Mouse (Mus musculus) mesoderm, embryonic 11.5 days (tissue): ENCODE data around the gene Pnpla8.
"Not testable (repeated sequence)": the region's sequence is repeated elsewhere in the genome, so short reads cannot be mapped to it uniquely, and the experiment has no call there.

Source experiments
- DNase-seq: peaks from one replicate; pipeline ENCODE4 v3.0.0-alpha.2; 2012; ENCODE audit warnings: low read depth, low spot score

The Pnpla8 gene

DNA sequence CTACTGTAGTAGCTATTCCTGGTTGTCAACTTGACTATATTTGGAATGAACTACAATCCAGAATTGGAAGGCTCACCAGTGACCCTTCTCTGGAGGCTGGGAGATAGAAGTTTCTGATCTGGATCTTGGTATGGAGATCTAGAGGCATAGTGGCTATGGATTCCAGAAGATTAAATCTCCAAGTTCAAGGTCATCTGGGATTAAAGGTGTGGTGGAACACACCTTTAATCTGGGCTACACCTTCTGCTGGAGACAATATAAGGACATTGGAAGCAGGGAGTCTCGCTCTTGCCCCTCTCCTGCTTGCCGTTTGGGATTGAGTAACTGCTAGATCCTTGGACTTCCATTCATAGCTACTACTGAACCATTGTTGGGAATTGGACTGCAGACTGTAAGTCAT lies at the start of gene Pnpla8:
Pnpla8 (plus strand) TSS at position 301 of the 400 bp plus-strand sequence.
- DNase-seq = not testable (repeated sequence)

DNA sequence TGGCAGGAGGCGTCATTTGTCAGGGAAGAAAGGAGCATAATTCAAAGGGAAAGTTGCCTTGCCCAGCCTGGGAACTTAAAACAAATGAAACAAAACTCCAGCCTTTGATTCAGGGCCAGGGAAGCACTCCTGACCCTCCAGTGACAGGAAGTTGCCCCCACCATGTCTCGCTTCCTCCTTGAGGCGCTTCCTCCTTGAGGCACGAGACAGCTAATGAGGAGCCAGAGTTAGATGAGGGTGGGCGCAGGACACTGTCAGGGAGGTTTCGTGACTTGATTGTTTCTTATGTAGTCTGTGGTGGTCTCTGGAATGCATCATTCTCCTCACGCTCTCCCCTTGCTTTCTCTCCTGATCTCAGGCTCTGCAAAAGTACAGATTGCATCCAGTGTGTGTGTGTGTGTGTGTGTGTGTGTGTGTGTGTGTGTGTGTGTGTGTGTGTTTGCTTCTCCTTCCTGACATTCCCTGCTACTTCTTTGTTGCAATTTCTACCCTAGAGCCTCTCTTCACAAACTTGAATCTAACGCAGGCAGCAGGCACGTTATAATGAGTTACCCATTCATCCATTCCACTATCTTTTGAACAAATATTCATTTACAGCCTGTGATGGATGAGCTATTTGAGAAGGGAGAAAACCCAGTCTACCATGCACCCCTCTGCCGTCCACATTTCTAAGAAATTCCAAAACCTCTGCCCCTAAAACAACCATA lies 44.7 kb upstream of the Pnpla8 start:
- no peak for DNase-seq

DNA sequence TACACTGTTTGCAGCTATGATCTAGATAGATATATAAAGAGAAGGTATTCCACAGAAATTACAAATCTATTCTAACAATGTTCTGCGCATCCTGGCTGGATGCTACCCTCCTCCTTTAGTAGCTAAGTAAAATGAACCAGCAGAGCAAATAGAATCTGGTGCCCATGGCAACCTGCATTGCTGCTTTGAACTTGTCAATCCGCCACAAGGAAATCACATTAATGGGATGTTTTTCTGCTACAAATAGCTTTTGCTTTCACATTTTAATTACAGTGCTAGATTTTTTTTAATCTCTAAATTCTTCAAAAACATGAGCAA lies 44.2 kb upstream of the Pnpla8 start:
- peak; percentile 13 for DNase-seq

DNA sequence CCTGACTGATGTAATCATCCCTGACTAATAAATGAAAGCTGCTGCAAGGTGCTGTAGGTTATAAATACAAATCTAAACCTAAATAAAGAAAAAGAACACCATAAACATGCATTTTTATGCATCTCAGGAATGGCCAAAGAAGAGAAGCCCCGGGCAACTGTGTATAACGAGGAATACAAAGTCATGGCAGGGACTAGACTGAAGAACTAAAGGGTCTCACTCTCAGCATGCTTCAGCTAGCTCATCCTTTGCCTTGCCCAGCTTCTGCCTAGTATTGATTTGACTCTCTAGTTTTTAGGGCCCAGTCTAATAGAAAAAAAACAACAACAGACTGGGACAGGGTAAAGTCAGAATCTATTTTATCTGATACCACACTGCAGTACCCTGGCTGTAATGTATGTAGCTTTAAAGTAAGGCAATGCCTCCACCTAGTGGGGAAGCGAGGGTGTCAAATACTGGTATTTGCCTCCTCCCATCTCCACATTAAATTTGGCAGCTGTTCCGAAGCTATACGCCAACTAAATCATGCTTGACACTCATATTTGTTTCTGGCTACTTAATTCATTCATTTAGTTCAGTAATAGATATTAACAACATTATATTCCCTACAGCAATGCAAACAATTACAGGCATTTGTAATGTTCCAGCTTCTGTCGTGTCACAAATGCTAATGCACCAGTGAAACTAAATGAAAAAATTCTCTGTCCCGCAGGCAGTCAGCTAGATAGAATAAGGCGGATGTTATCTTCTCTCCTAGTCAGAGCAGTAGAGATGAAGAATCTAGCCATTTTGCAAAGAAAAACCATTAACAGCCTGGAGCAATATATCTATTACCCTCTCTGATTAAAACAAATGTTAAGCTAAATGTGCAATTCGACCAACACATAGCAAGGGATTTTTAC lies 39.8 kb upstream of the Pnpla8 start:
- peak; percentile 59 for DNase-seq

DNA sequence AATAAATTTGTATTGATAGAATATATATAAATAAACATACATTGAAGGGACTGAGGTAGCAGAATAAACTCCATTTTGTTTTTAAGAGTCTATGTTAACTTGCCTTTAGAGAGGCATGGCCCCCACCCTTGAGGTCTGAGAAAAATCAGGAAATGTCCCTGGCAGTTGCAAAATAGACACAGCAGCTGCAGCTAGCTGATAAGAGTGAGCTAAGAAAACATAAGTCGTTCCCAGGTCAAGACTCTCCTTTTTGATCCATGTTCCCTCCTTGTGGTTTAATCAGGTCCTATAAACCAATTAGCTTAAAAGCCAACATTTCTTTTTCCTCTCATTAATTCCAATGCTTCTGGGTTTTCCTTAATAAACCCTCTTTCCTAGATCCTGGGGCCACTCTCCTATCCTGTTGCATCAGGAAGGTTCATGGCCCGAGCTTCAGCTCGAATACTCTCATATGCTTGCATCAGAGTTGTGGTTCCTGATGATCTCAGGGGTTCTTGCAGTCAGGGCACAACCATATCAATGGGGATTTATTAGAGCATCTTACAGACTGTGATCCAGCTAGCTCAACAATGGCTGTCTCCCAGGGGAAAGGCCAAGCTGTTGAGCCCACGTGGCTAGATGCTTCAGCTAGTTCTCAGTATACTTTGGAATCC lies 23.2 kb upstream of the Pnpla8 start:
- DNase-seq = no peak

DNA sequence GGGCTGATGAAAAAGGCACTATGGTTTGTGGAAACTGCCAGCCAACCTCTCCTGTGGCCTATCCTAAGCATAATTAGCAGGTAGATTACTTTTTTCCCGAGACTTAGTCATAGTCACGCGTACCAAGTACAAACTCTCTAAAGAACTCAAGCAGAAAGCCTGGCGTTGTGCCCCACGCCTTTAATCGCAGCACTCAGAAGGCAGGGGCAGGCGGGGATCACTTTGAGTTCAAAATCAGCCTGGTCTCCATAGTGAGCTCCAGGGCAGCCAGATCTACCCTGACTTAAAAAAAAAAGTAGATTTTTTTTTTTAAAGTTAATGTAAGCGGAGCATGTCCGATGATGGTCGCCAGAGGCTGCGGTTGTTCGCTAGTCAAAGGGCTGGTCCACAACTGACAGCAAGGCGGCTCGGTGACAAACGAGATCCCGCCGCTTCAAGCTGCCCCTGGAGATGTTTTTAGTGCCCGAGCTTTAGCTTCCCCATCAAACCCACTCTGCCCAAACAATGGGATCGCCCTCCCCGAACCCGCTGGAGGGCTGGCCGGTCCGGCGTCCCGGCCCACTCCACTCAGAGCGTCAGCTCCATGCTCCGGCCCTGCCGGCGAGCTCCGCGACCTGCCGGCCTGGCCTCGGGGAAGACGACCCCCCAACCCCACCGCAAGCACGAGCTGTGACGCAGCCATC lies 11.9 kb upstream of the Pnpla8 start:
- peak; percentile 54 for DNase-seq

DNA sequence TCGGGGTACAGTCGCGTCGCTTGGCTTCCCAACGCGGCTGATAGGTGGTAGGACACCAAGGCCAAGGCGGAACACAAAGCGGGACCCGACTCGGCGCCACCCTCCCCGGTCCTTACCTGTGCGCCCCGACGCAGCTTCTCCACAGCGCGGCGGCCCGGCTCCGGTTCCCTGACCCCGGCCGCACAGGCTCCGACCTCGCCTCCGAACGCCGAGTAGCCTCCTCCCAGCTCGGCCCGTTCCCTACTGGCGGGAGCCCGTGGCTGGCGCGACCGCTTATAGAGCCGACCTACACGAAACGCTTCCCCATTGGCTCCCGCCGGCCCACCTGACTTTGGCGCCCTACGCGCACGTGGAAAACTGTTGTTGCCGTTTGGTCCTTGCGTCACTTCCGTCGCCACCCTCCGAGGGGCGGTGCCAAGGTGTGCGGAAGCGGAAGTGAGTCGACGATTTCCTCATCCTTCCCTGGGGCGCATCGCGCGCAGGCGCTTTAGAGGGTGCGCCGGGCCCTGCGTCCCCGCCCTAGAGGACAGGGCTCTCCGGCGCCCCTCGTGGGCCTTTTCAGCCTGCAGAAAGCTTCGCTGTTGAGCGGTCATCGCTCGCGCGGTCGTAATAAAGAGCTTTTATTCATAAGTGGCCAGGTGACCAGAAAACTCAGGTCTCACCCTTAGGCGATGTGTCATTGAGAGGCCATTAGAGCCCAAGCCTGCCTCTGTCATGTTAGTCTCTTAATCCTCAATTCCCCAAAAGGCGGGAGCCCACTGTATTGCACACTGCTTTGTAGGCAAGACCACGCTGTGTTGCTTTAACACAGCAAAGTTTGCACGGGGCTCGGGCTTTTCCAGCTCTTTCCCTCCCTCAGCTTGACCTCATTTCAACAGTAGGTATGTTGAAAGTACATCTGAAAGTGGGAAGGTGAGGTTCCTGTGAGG lies 11.1 kb upstream of the Pnpla8 start, which contains the start of gene Dnajb9:
Dnajb9 (minus strand) TSS at position 503 of the 929 bp plus-strand sequence.
- DNase-seq = peak; percentile 100

DNA sequence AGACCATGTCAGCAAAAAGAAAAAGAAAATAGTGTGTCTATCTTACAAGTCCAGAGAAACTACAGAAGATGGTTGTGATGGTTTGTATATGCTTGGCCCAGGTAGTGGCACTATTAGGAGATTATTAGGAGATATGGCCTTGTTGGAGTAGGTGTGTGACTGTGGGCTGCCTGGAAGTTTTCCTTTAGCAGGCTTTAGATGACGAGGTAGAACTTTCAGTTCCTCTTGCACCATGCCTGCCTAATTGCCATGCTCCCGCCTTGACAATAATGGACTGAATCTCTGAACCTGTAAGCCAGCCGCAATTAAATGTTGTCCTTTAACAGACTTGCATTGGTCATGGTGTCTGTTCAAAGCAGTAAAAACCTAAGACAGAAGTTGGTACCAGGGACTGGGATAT lies 9.6 kb upstream of the Pnpla8 start:
- no peak for DNase-seq

DNA sequence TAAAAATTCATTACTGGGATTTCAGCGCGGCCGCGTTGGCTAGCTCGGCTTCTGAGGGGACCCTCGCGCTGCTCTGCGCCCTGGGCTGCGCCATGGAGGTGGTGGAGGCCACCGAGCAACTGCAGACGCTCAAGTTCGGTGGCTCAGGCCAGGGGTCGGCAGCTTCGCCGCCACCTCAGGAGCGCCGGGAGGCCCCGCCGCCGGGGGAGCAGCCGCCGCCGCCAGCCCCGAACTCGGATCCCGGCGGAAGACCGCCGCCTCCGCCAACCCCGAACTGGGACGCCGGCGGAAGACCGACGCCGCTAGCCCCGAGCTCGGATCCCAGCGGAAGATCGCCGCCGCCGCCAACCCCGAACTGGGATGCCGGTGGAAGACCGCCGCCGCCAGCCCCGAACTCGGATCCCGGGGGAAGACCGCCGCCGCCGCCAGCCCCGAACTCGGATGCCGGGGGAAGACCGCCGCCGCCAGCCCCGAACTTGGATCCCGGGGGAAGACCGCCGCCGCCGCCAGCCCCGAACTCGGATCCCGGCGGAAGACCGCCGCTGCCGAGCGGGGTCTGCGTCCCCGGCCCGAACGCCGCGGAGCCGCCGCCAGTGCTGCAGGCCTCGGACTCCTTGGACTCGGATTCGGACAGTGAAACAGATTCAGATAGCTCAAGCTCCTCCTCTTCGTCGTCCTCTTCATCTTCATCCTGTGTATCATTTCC lies 634 bp downstream of the Pnpla8 start:
- peak; percentile 10 for DNase-seq

DNA sequence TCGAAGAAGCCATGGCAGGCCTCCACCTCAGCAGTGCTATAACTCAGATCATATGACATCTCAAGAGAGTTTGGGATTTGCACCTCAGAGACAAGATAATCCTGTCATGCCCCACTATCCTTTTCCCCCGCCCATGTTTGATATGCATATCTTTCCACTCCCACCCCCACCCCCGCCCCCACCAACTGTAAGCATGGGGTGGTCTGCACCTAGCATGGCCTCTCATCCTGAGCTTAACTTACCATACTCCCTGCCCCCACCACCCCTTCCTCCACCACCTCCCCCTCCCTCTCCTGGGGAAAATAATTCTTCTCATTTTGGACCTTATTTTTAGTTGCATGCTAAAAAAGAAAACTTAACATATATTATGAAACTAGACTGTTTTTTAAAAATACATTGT lies 1.9 kb downstream of the Pnpla8 start:
- no peak for DNase-seq

DNA sequence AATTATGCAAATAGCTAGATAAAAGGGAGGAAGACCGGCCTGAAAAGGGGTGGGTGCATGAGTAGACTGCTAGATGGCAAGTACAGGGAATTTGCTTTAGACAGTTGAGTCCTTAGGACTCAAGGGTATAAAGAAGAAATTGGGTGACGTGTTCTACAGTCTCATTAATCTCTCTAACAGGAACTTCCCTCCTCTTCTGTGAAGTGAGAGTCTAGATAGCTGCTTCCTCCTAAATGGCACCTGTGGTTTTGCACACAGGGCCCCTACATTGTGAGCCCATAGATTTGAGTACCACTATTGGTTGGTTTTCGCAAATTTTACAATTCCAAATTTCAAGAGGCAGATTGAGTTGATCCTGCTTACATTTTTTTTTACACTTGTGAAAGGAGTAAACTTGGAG lies 3.5 kb downstream of the Pnpla8 start:
- no peak for DNase-seq

DNA sequence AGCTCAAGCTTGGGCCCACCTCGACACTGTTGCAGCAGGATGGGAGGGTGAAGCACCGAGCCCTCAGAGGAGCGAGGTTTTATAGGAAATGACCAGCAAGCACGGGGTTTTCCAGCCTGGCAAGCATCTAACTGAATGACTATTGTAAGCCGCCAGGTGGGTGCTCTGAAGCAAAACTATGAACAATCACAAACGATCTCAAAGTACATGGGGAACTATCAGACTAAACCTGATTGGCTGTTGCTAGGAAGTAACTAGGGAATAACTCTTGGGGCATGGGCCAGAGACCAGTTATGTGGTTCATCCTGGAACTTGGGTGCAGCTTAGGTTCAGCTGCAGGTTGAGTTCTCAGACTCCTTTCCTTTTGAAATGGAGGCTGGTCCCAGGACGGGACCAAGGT lies 19.9 kb downstream of the Pnpla8 start:
- DNase-seq = no peak

DNA sequence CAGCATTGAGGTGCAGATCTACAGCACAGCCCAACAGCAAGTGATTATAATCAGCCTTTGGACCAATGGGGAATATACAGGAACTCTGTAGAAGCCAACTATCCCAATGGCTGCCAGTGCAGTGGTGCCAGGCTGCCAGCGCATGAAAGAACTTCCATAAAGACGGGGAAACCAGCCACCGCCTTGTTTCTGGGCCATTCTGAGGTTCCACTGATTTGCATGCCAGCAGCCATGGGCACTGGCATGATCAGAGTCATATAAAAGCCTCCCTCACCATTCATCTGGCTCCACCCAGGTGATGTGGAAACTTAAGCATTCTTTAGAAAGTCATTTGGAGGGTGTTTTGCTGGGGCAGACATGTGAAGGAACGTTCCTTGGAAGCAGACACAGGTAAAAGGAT lies 21.2 kb downstream of the Pnpla8 start:
- DNase-seq = no peak

DNA sequence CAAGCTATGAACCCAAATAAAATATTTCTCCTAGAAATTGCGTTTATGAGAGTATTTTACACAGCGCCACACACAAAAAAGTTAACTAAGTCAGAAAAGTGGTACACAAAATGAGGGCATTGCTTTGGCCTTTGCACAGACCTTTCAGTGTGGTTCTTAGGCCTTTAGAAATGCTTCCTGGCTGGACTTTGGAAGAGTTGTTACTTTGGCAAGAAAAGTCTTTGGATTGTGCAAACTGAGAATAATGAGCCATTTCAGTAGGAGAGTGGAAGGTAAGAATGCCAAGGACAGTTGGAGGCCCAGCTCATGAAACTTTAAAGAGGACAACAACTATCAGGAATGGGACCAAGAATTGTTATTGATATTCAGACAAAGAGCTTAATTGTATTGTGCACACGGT lies 24.6 kb downstream of the Pnpla8 start:
- DNase-seq = no peak

DNA sequence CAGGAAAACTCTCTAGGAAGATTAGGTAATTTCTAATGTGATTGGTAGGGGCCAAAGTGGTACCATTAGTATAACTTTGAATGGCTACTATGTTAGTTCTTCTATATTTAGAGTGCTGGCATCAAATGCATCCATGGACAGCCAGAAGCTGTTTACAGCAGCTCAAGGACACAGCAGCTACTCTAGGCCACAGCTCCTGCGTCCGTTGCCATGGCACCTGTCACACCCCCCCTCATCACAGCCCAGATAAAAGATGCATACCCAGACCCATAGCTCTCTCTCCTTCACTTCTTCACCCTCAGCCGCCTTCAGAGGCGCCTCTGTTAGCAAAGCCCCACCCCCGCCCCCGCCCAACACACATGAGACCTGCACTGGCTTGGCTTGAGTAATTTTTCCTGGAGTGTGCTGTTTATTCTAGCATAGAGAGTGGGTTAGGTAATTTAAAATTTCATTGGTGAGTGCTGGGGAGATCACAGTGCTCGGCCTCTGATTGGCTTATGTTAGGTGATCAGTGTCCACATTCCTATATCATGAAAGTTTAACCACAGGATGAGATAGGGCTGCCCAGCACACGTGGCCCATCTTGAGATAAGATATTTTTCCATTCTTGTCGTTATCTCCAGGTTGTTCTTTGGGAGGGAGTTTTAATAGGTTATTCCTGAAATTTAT lies 27.3 kb downstream of the Pnpla8 start:
- DNase-seq = no peak

DNA sequence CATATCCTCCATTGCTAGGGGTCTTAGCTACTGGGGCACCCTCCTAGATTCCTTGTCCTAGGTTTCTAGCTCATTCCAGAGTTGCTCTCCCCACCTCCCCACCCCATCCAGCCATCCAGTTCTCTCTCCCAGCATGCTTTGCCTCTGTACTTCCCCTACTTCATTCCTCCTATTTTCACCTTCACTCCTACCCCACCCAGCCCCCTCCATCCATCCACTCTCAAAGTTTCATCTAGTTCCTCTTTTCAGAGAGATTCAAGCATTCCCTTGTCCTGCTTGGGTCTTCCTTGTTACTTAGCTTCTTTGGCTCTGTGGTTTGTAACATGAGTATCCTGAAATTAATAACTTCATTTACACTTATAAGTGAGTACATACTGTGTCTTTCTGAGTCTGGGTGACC lies 41.4 kb downstream of the Pnpla8 start:
- DNase-seq = no peak

DNA sequence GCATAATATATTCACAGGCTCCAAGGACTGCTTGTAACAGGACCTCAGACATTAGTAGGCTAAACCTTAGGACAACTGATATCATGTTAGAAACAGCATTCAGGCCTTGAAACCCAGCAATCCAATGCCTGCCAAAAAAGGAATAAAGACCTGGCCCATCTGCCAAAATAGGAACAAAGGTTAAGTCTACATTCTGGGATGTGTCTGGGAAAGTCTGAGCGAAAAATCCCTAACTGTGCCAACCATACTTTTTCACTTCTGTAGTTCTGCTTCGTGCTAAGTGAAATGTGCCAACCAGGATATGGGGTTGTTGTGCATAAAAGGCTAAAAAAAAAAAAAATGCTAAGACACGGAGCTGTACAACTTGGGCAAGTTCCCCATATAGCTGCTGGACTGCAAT lies 44.5 kb downstream of the Pnpla8 start:
- no peak for DNase-seq

DNA sequence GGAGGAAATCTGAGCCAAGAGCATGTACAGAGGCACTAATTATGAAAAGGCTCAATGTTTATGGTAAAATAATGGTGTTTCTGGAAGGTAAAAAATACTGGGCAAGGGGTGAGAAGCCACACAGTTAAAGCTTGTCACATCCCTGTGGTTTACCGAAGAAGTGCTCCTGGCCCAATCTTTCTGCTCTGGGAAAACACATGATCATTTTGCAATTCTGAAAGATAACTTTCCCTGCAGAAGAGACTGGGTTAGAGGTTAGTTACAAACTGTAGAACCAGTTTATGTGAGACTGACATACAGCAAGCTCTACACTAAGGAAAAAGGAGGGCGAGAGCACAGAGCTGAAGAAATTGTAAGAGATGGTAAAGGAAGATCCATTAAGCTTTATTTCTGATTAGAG lies 46.0 kb downstream of the Pnpla8 start:
- DNase-seq = no peak

DNA sequence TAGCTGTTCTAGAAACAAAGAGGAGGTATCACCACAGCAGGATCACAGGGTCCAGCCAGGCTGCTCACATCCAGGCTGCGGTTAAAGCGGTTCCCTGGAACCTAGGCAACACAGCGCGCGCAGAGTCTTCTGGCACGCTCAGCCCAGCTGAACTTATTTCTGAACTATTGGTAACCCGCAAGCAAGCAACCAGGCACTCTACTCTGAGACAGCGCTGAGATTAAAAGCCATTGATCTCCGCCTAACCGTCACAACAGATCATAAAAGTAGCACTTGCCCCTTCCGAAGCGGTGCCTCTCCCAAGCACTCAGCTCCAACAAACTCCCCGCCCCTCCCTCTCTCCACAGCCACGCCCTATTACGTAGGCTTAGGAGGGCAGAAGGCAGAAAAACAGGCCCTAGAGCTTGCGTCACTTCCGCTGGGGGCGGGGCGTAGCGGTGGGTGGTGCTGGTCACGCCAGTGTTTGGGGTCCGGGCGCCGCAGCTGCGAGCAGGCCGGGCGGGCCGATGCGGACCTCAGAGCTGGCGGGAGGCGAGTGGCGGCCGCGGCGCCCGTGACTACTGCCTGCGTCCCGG lies 47.6 kb downstream of the Pnpla8 start:
- DNase-seq = peak; percentile 98
